Comparison of ENCODE assay signal across 29 mouse cellular contexts in the genomic region with DNA sequence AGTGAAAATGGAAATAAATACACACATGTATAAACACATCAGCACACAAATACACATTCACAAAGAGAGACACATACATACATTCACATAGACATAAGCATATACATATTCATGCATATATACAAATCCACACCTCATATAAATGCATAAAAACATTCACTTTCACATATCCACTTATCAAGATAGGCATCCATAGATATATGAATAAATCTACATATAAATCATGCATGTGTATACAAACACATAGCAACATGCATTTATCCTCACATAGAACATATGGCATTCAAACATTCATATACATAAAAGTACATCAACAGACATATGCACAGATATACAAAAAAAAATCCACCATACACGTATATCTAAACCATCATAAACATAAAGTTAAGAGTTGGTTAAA.
"Had no signal": no experiment of that assay in that cellular context is flagged by ENCODE, and none has a peak within 500 bp of the region (broad histone marks: within the 10 kb centered on the region; RNA-seq: fewer than 3 reads in every experiment).

No protein-coding gene starts in this region.

- H3K4me1 ChIP-seq: heart, embryonic 13.5 days; heart, embryonic 15.5 days; hindbrain, embryonic 13.5 days; hindbrain, embryonic 15.5 days; kidney, embryonic 15.5 days; liver, embryonic 13.5 days; liver, embryonic 15.5 days had no signal

- ATAC-seq: hindbrain, postnatal 0 days; intestine, embryonic 16.5 days; liver, postnatal 0 days had no signal

- H3K36me3 ChIP-seq: heart, embryonic 13.5 days; heart, embryonic 15.5 days; hindbrain, embryonic 13.5 days; hindbrain, embryonic 15.5 days; kidney, embryonic 15.5 days; limb, embryonic 10.5 days; limb, embryonic 12.5 days; liver, embryonic 13.5 days; liver, embryonic 15.5 days had no signal

- DNase-seq: gastrocnemius, postnatal 14 days; gastrocnemius, postnatal 36 days; heart, adult 11 months; heart, adult 2 months; heart, postnatal 14 days; heart, postnatal 36 days; kidney, adult 11 months; kidney, adult 2 months; kidney, adult 9 months; kidney, postnatal 14 days; kidney, postnatal 36 days; layer of hippocampus, adult 9-11 months; layer of hippocampus, postnatal 36 days; liver; liver, embryonic 13.5 days; liver, postnatal 0 days had no signal

- H3K9ac ChIP-seq: heart, embryonic 13.5 days; heart, embryonic 15.5 days; hindbrain, embryonic 13.5 days; hindbrain, embryonic 15.5 days; kidney, embryonic 15.5 days; limb, embryonic 12.5 days; liver, embryonic 13.5 days; liver, embryonic 15.5 days; liver, postnatal 0 days had no signal

- H3K9me3 ChIP-seq: heart, embryonic 13.5 days; heart, embryonic 15.5 days; hindbrain, embryonic 13.5 days; hindbrain, embryonic 15.5 days; kidney, embryonic 15.5 days; limb, embryonic 10.5 days; limb, embryonic 12.5 days; liver, embryonic 13.5 days; liver, embryonic 15.5 days had no signal

- H3K4me2 ChIP-seq: heart, embryonic 11.5 days; heart, embryonic 13.5 days; heart, embryonic 15.5 days; hindbrain, embryonic 13.5 days; hindbrain, embryonic 15.5 days; kidney, embryonic 15.5 days; limb, embryonic 12.5 days; liver, embryonic 11.5 days; liver, embryonic 13.5 days; liver, embryonic 15.5 days had no signal

- H3K27ac ChIP-seq: heart, adult 2 months; heart, embryonic 13.5 days; heart, embryonic 15.5 days; hindbrain, embryonic 13.5 days; hindbrain, embryonic 15.5 days; hindbrain, postnatal 0 days; kidney, embryonic 15.5 days; kidney, postnatal 0 days; limb, embryonic 10.5 days; limb, embryonic 12.5 days; liver, embryonic 13.5 days; liver, embryonic 15.5 days had no signal

- H3K4me3 ChIP-seq: heart, adult 2 months; heart, embryonic 13.5 days; heart, embryonic 15.5 days; hindbrain, embryonic 13.5 days; hindbrain, embryonic 15.5 days; kidney, embryonic 15.5 days; limb, embryonic 10.5 days; limb, embryonic 12.5 days; liver, embryonic 13.5 days; liver, embryonic 15.5 days had no signal

- H3K27me3 ChIP-seq: heart, embryonic 13.5 days; heart, embryonic 15.5 days; hindbrain, embryonic 13.5 days; hindbrain, embryonic 15.5 days; kidney, embryonic 15.5 days; limb, embryonic 12.5 days; liver, embryonic 13.5 days; liver, embryonic 15.5 days had no signal
